Mouse (Mus musculus) C2C12 (cell line): ENCODE results near the gene Pdxk. TPM values are rescaled to one million over a fixed set of nuclear protein-coding genes. Genes with fewer than 3 reads are reported as not detected.

Source experiments
- H3K27me3 ChIP-seq: one replicate; pipeline ENCODE4 v1.6.1; 2011; ENCODE audit not compliant: control insufficient read depth, insufficient read depth, insufficient read length
- H3K36me3 ChIP-seq: one replicate; pipeline ENCODE4 v1.6.1; 2011; ENCODE audit not compliant: control insufficient read depth, insufficient read depth
- H3K4me3 ChIP-seq: one replicate; pipeline ENCODE4 v1.5.1; 2011; ENCODE audit warnings: mild to moderate bottlenecking, control low read depth; ENCODE audit not compliant: poor library complexity, insufficient read depth, severe bottlenecking
- H3K79me2 ChIP-seq: one replicate; pipeline ENCODE4 v1.6.1; 2011; ENCODE audit not compliant: control insufficient read depth, insufficient read depth
- H3K79me3 ChIP-seq: one replicate; pipeline ENCODE4 v1.6.1; 2011; ENCODE audit warnings: low read depth, control low read depth
- H3ac ChIP-seq: one replicate; pipeline ENCODE3; 2011; ENCODE audit warnings: low read depth; ENCODE audit not compliant: control insufficient read depth, insufficient read length
- CEBPB ChIP-seq: IDR thresholded peaks from one replicate; pipeline ENCODE4 v1.6.1; 2011; ENCODE audit warnings: low read depth, mild to moderate bottlenecking, control low read depth, moderate library complexity
- CTCF ChIP-seq: IDR thresholded peaks from one replicate; pipeline ENCODE4 v1.5.1; 2011; ENCODE audit not compliant: control insufficient read depth, insufficient read depth, insufficient read length
- FOSL1 ChIP-seq: IDR thresholded peaks from one replicate; pipeline ENCODE4 v1.8.0; 2011; ENCODE audit warnings: mild to moderate bottlenecking, low read length; ENCODE audit not compliant: poor library complexity, insufficient read depth, severe bottlenecking
- MAX ChIP-seq: IDR thresholded peaks from one replicate; pipeline ENCODE4 v1.6.1; 2011; ENCODE audit warnings: mild to moderate bottlenecking, control low read depth
- MYOD1 ChIP-seq: IDR thresholded peaks from one replicate; pipeline ENCODE4 v1.6.1; 2011; ENCODE audit warnings: low read depth; ENCODE audit not compliant: control insufficient read depth, insufficient read length
- MYOG ChIP-seq: IDR thresholded peaks from one replicate; pipeline ENCODE4 v1.6.1; 2011; ENCODE audit not compliant: control insufficient read depth, insufficient read length; ENCODE audit errors: extremely low read depth
- USF1 ChIP-seq: IDR thresholded peaks from one replicate; pipeline ENCODE4 v1.6.1; 2011; ENCODE audit warnings: low read depth, mild to moderate bottlenecking, control low read depth, moderate library complexity
- polyA plus RNA-seq: library from polyadenylated mRNA; unstranded; fragments of >200 nt; fragmentation: generic; extraction: Trizol; gene quantifications from one replicate; pipeline ENCODE4 v1.2.1, GENCODE M21; 2012; ENCODE audit warnings: missing spikeins

The Pdxk gene
- polyA plus RNA-seq, 1 experiment, result 10.6 TPM

DNA sequence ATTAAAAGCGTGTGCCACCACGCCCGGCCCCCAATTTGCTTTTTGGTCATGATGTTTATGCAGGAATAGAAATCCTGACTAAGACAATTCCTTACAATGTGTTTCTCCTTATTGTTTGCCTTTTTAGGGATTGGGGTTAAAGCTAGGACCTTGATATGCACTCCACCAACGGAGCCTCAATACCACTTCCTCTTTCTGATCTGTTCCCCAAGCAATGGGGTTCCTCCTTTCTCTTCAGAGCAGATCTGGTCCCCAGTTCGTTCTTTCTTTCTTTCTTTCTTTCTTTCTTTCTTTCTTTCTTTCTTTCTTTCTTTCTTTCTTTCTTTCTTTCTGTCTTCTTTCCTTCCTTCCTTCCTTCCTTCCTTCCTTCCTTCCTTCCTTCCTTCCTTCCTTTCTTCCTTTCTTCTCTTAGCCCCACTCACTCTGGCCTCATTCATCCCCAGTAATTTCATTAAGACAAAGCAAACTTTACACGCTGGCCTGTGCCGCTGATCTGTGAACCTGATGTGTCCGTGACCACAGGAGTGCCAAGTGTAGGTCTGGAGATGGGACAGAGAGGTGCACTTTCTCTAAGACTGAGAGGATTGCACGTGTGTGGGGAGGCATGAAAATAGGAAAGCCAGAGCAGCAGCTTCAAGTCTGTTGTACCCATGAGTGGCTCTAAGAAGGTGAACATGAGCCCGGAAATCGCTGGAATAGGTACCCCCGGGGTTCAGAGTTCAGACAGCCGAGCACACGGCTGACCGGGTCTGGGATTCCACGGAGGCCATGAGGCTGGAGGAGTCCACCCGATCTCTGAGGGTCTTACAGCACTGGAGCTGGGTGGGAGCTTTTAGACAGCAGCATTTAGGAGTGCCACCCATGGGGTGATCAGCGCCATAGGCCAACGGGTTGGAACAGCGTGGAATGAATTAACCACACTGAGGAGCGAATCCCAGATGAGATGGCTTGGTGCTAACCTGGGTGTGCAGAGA, 16.5 kb upstream of the Pdxk start:
- no peaks in the 10 kb centered on the region for H3K79me2 ChIP-seq
- no peaks in the 10 kb centered on the region for H3K36me3 ChIP-seq
- no peaks in the 10 kb centered on the region for H3K79me3 ChIP-seq
- TF ChIP-seq MAX, result no peak
- no peak for TF ChIP-seq CEBPB
- no peak for TF ChIP-seq MYOG
- TF ChIP-seq CTCF, result no peak
- no peak for TF ChIP-seq USF1
- no peak for TF ChIP-seq MYOD1
- TF ChIP-seq FOSL1, result no peak
- H3K4me3 ChIP-seq, result no peak overlapping the region
- H3ac ChIP-seq, result no peak overlapping the region
- H3K27me3 ChIP-seq, result no peaks in the 10 kb centered on the region

DNA sequence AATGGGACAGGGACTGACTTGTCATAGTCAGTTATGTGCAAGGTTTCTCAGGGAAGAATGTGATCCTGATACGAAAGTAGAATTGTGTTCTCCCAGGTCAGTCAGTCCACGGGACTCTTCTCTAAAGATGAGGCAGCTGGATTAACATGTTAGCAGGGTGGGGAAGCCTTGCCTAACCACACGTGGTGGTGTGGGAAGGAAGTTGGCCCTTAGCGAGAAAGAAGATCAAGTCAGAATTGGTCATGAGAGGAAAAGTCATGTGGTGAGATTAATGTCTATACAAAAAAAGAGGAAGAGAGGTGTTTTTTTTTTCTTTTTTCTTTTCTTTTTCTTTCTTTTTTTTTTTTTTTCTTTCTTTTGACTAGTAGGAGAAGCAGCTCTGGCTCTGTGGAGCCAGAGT, 12.0 kb upstream of the Pdxk start:
- Histone ChIP-seq H3K36me3 (no peaks in the 10 kb centered on the region), H3ac (no peak overlapping the region), H3K79me3 (no peaks in the 10 kb centered on the region), H3K27me3 (peaks cover 3% of the 10 kb centered on the region), H3K79me2 (no peaks in the 10 kb centered on the region), H3K4me3 (no peak overlapping the region)
- TF ChIP-seq MYOG (no peak), FOSL1 (no peak), CTCF (no peak), MAX (no peak), CEBPB (no peak), MYOD1 (no peak), USF1 (no peak)

GRCm38 (mm10) chr10:78474759-78475158, 10.0 kb upstream of the Pdxk start:
- no peaks in the 10 kb centered on the region for H3K79me2 ChIP-seq
- TF ChIP-seq FOSL1 (no peak), MAX (no peak), MYOG (no peak), MYOD1 (no peak), USF1 (no peak), CTCF (no peak), CEBPB (no peak)
- no peaks in the 10 kb centered on the region for H3K36me3 ChIP-seq
- no peak overlapping the region for H3ac ChIP-seq
- H3K27me3 ChIP-seq, result peaks cover 3% of the 10 kb centered on the region
- no peak overlapping the region for H3K4me3 ChIP-seq
- H3K79me3 ChIP-seq, result no peaks in the 10 kb centered on the region

DNA sequence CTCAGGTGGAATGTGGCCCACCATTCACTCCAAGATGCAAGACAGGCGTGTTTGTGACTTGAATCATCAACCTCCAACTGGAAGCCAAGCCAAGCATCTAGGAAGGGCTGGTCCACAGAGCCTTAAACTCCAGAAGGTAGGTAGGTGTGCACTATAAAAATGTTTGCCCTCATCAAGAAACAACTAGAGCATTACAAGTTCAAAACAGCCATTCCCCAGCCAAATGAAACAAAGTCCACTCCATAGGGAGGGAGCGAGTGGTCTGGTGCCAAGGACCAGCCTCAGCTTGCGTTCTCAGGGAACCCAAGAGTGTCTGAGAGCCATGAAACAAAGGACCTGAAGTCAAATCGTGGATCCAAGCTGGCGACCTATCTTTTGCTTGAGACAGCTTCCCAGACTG, 8.7 kb upstream of the Pdxk start:
- TF ChIP-seq USF1, result no peak
- no peak for TF ChIP-seq FOSL1
- Histone ChIP-seq H3ac (no peak overlapping the region), H3K4me3 (no peak overlapping the region), H3K27me3 (peaks cover 3% of the 10 kb centered on the region), H3K79me3 (no peaks in the 10 kb centered on the region), H3K36me3 (no peaks in the 10 kb centered on the region), H3K79me2 (no peaks in the 10 kb centered on the region)

GRCm38 (mm10) chr10:78472046-78472445, 7.3 kb upstream of the Pdxk start:
- H3K36me3 ChIP-seq, result no peaks in the 10 kb centered on the region
- TF ChIP-seq MAX (no peak), CEBPB (no peak), USF1 (no peak)
- no peaks in the 10 kb centered on the region for H3K79me2 ChIP-seq
- H3K4me3 ChIP-seq, result no peak overlapping the region
- H3K27me3 ChIP-seq, result peaks cover 3% of the 10 kb centered on the region
- H3K79me3 ChIP-seq, result no peaks in the 10 kb centered on the region
- no peak overlapping the region for H3ac ChIP-seq

- no peak overlapping the region for H3ac ChIP-seq
- H3K27me3 ChIP-seq, result peaks cover 3% of the 10 kb centered on the region
- H3K79me3 ChIP-seq, result no peaks in the 10 kb centered on the region
- no peaks in the 10 kb centered on the region for H3K79me2 ChIP-seq
- no peak for TF ChIP-seq MYOD1
- TF ChIP-seq USF1, result no peak
- TF ChIP-seq MYOG, result no peak
- no peak for TF ChIP-seq FOSL1
- no peak for TF ChIP-seq CTCF
- TF ChIP-seq CEBPB, result no peak
- no peak for TF ChIP-seq MAX
- no peak overlapping the region for H3K4me3 ChIP-seq
- H3K36me3 ChIP-seq, result no peaks in the 10 kb centered on the region
Observed at GRCm38 (mm10) chr10:78470582-78471313, 6.0 kb upstream of the Pdxk start.
